20 mouse cellular contexts compared by ENCODE assay signal in genomic region chr7:97728666-97729614, GRCm38 (mm10). TPM values are rescaled to one million over a fixed set of nuclear protein-coding genes. Genes with fewer than 3 reads are reported as not detected.
A peak's percentile ranks its signal among the peaks of the same experiment; 100 is the strongest.
DNase-seq lines count a peak whose midpoint lies in the region; ATAC-seq lines count a peak whose summit lies in the region.
"Had no signal": no experiment of that assay in that cellular context is flagged by ENCODE, and none has a peak within 500 bp of the region (broad histone marks: within the 10 kb centered on the region; RNA-seq: fewer than 3 reads in every experiment).

No protein-coding gene starts in this region.

- no peaks in the 10 kb centered on the region for H3K27me3 ChIP-seq in hindbrain, embryonic 10.5 days (ENCODE audit: insufficient read depth, poor library complexity, severe bottlenecking)
- H3K27me3 ChIP-seq in hindbrain, embryonic 16.5 days (replicated peaks; ENCODE audit: control insufficient read depth, insufficient read depth, low read length) = no peaks in the 10 kb centered on the region
- no peaks in the 10 kb centered on the region for H3K27me3 ChIP-seq in neural tube, embryonic 12.5 days (replicated peaks)
- H3K27me3 ChIP-seq in hindbrain, embryonic 13.5 days = no peaks in the 10 kb centered on the region
- H3K27me3 ChIP-seq: embryonic facial prominence, embryonic 15.5 days; limb, embryonic 12.5 days; liver, embryonic 13.5 days; lung, embryonic 15.5 days had no signal

- no peak for DNase-seq in hindbrain, embryonic 10.5 days (ENCODE audit: low spot score)
- no peak for DNase-seq in neural tube, embryonic 10.5 days (ENCODE audit: extremely low spot score, low spot score)
- peak; percentile 58 for DNase-seq in thymus, postnatal 4 days
- DNase-seq in lung, postnatal 14 days = no peak
- DNase-seq: adrenal gland, postnatal 36 days; cerebellum, adult 2 months; gastrocnemius, postnatal 10 days; heart, adult 18-20 months; heart, postnatal 4 days; kidney, adult 2 months; kidney, postnatal 14 days; liver, embryonic 13.5 days; right cerebral cortex, postnatal 25 days had no signal

- no peak overlapping the region for H3K9ac ChIP-seq in hindbrain, embryonic 16.5 days (ENCODE audit: low read depth, low read length)
- H3K9ac ChIP-seq in neural tube, embryonic 12.5 days = no peak overlapping the region
- peak overlapping the region; percentile 35; the same call in 1 of the 2 replicates for H3K9ac ChIP-seq in hindbrain, embryonic 13.5 days
- H3K9ac ChIP-seq: embryonic facial prominence, embryonic 15.5 days; limb, embryonic 12.5 days; liver, embryonic 13.5 days; lung, embryonic 15.5 days had no signal

- 37% methylated on average over 14 of the region's 14 CpGs for WGBS in hindbrain, embryonic 10.5 days
- WGBS in hindbrain, embryonic 16.5 days = 25% methylated on average over 14 of the region's 14 CpGs
- whole genome bisulfite sequencing in neural tube, embryonic 12.5 days = 33% methylated on average over 14 of the region's 14 CpGs
- 25% methylated on average over 14 of the region's 14 CpGs for WGBS in hindbrain, embryonic 13.5 days

- H3K4me3 ChIP-seq in hindbrain, embryonic 10.5 days = no peak overlapping the region
- H3K4me3 ChIP-seq in hindbrain, embryonic 16.5 days (ENCODE audit: low read length) = no peak overlapping the region
- no peak overlapping the region for H3K4me3 ChIP-seq in neural tube, embryonic 12.5 days
- H3K4me3 ChIP-seq in hindbrain, embryonic 13.5 days = no peak overlapping the region
- H3K4me3 ChIP-seq: embryonic facial prominence, embryonic 15.5 days; limb, embryonic 12.5 days; liver, embryonic 13.5 days; lung, embryonic 15.5 days had no signal

- no peak overlapping the region for H3K4me2 ChIP-seq in hindbrain, embryonic 16.5 days (ENCODE audit: low read length)
- H3K4me2 ChIP-seq in neural tube, embryonic 12.5 days (replicated peaks) = peak overlapping the region; percentile 31; the same call in 1 of the 2 replicates
- H3K4me2 ChIP-seq in hindbrain, embryonic 13.5 days = no peak overlapping the region
- H3K4me2 ChIP-seq: embryonic facial prominence, embryonic 15.5 days; limb, embryonic 12.5 days; liver, embryonic 13.5 days; lung, embryonic 15.5 days had no signal

- peaks cover 26% of the 10 kb centered on the region for H3K36me3 ChIP-seq in hindbrain, embryonic 10.5 days
- no peaks in the 10 kb centered on the region for H3K36me3 ChIP-seq in hindbrain, embryonic 16.5 days (ENCODE audit: control insufficient read depth, insufficient read depth, low read length)
- H3K36me3 ChIP-seq in neural tube, embryonic 12.5 days = peaks cover 8% of the 10 kb centered on the region; the same call in 1 of the 2 replicates
- peaks cover 13% of the 10 kb centered on the region for H3K36me3 ChIP-seq in hindbrain, embryonic 13.5 days
- H3K36me3 ChIP-seq: lung, embryonic 15.5 days had no signal

- ATAC-seq in hindbrain, embryonic 16.5 days = no peak
- ATAC-seq in neural tube, embryonic 12.5 days (ENCODE audit: low FRiP score, low read depth) = peak; percentile 52; the same call in 1 of the 2 replicates
- peak; percentile 47; the same call in 1 of the 2 replicates for ATAC-seq in hindbrain, embryonic 13.5 days (ENCODE audit: low FRiP score)

- H3K9me3 ChIP-seq in hindbrain, embryonic 10.5 days = no peaks in the 10 kb centered on the region
- H3K9me3 ChIP-seq in hindbrain, embryonic 16.5 days (ENCODE audit: control insufficient read depth, low read length) = no peaks in the 10 kb centered on the region
- H3K9me3 ChIP-seq in neural tube, embryonic 12.5 days = no peaks in the 10 kb centered on the region
- H3K9me3 ChIP-seq in hindbrain, embryonic 13.5 days = no peaks in the 10 kb centered on the region
- H3K9me3 ChIP-seq: embryonic facial prominence, embryonic 15.5 days; limb, embryonic 12.5 days; liver, embryonic 13.5 days; lung, embryonic 15.5 days had no signal

- H3K27ac ChIP-seq in hindbrain, embryonic 10.5 days = peak overlapping the region; percentile 78
- no peak overlapping the region for H3K27ac ChIP-seq in hindbrain, embryonic 16.5 days (ENCODE audit: low read depth, low read length)
- H3K27ac ChIP-seq in neural tube, embryonic 12.5 days = no peak overlapping the region; the same call in 1 of the 2 replicates
- H3K27ac ChIP-seq in hindbrain, embryonic 13.5 days = 0 out of 2 replicates have a peak overlapping the region, but pooled peaks have one; percentile 41
- H3K27ac ChIP-seq: embryonic facial prominence, embryonic 15.5 days; limb, embryonic 12.5 days; liver, embryonic 13.5 days; lung, embryonic 15.5 days; stomach, postnatal 0 days had no signal

- peaks cover 39% of the 10 kb centered on the region for H3K4me1 ChIP-seq in hindbrain, embryonic 10.5 days (replicated peaks)
- H3K4me1 ChIP-seq in hindbrain, embryonic 16.5 days (ENCODE audit: control insufficient read depth, insufficient read depth, low read depth, low read length) = peaks cover 8% of the 10 kb centered on the region; the same call in 1 of the 2 replicates
- peaks cover 10% of the 10 kb centered on the region for H3K4me1 ChIP-seq in neural tube, embryonic 12.5 days
- peaks cover 19% of the 10 kb centered on the region for H3K4me1 ChIP-seq in hindbrain, embryonic 13.5 days (replicated peaks)
- H3K4me1 ChIP-seq: embryonic facial prominence, embryonic 15.5 days; limb, embryonic 12.5 days; lung, embryonic 15.5 days had no signal

RNA-seq across cellular contexts. Expression of gene Aqp11, which starts 9.1 kb away (rescaled TPM):
- polyA plus RNA-seq in hindbrain, embryonic 10.5 days (2016; fragmentation: Nextera tagmentation; extraction: Ambion mirVana) = 5.2 and 5.3 TPM in 2 replicates
- 23.2 and 24.5 TPM in 2 replicates for polyA plus RNA-seq in hindbrain, embryonic 16.5 days (2015; fragmentation: Nextera tagmentation; extraction: Ambion mirVana)
- polyA plus RNA-seq in neural tube, embryonic 12.5 days (2016; fragmentation: Nextera tagmentation; extraction: Ambion mirVana) = 7.3 and 7.7 TPM in 2 replicates
- 14.2 and 15.1 TPM in 2 replicates for polyA plus RNA-seq in hindbrain, embryonic 13.5 days (2015; fragmentation: Nextera tagmentation; extraction: Ambion mirVana)

RNA-seq across cellular contexts. Expression of gene Clns1a, which starts 32.5 kb away (rescaled TPM):
- polyA plus RNA-seq in hindbrain, embryonic 10.5 days (2016; fragmentation: Nextera tagmentation; extraction: Ambion mirVana) = 251 and 292 TPM in 2 replicates
- 184 TPM in 2 replicates for polyA plus RNA-seq in hindbrain, embryonic 16.5 days (2015; fragmentation: Nextera tagmentation; extraction: Ambion mirVana)
- 215 and 225 TPM in 2 replicates for polyA plus RNA-seq in neural tube, embryonic 12.5 days (2016; fragmentation: Nextera tagmentation; extraction: Ambion mirVana)
- 192 and 198 TPM in 2 replicates for polyA plus RNA-seq in hindbrain, embryonic 13.5 days (2015; fragmentation: Nextera tagmentation; extraction: Ambion mirVana)

RNA-seq across cellular contexts. Expression of gene Pak1, which starts 59.4 kb away (rescaled TPM):
- polyA plus RNA-seq in hindbrain, embryonic 10.5 days (2016; fragmentation: Nextera tagmentation; extraction: Ambion mirVana) = 58.8 and 90.7 TPM in 2 replicates
- 131 and 138 TPM in 2 replicates for polyA plus RNA-seq in hindbrain, embryonic 16.5 days (2015; fragmentation: Nextera tagmentation; extraction: Ambion mirVana)
- 97.7 and 105 TPM in 2 replicates for polyA plus RNA-seq in neural tube, embryonic 12.5 days (2016; fragmentation: Nextera tagmentation; extraction: Ambion mirVana)
- 130 and 132 TPM in 2 replicates for polyA plus RNA-seq in hindbrain, embryonic 13.5 days (2015; fragmentation: Nextera tagmentation; extraction: Ambion mirVana)

Comparison
In these comparisons a context has a peak if more than half of its experiments do, and no peak if none do; other contexts are left out.
1. H3K27ac ChIP-seq: peak in hindbrain, embryonic 10.5 days (single experiment) and hindbrain, embryonic 13.5 days (single experiment); none in hindbrain, embryonic 16.5 days (single experiment) and neural tube, embryonic 12.5 days (single experiment).